Mouse (Mus musculus) urinary bladder, postnatal 4 days (tissue): ENCODE measurements around the gene Alkbh5.
"Not testable (repeated sequence)": the region's sequence is repeated elsewhere in the genome, so short reads cannot be mapped to it uniquely, and the experiment has no call there.

Experiments used
- DNase-seq, 2 experiments: peaks; one replicate each; pipeline ENCODE4 v3.0.0; 2021 to 2022; ENCODE audit warnings: low spot score in 2 of 2

Alkbh5 gene

GRCm38 (mm10) chr11:60541831-60542230 lies 5.7 kb downstream of the Alkbh5 start:
- no peak for DNase-seq

DNA sequence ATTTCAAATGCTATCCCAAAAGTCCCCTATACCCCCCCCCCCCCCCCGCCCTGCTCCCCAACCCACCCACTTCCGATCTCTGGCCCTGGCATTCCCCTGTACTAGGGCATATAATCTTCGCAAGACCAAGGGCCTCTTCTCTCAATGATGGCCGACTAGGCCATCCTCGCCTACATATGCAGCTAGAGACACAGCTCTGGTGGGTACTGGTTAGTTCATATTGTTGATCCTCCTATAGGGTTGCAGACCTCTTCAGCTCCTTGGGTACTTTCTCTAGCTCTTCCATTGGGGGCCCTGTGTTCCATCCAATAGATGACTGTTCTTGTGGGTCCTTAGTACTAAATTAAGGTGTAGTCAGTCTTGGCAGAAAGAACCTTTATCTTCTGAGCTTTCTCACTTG lies 7.0 kb downstream of the Alkbh5 start:
- not testable (repeated sequence) for DNase-seq

DNA sequence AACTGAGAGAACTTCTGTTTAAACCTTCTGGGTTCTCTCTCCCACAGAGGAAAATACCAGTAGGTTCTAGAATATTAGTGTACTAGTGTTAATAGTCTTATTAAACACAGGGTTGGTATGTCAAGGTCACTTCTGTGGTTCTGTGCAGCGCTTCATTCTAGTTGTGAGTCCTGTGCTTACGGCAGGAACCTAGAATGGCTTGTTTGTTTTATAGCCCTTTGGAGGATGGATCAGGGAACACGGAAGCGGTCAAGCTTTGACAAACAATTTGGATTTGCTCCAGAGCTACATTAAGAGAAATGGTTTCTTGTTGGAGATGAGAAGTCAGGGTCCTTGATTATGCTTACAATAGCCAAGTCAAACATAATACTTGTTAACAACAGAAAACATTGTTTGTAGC lies 9.3 kb downstream of the Alkbh5 start:
- no peak for DNase-seq

DNA sequence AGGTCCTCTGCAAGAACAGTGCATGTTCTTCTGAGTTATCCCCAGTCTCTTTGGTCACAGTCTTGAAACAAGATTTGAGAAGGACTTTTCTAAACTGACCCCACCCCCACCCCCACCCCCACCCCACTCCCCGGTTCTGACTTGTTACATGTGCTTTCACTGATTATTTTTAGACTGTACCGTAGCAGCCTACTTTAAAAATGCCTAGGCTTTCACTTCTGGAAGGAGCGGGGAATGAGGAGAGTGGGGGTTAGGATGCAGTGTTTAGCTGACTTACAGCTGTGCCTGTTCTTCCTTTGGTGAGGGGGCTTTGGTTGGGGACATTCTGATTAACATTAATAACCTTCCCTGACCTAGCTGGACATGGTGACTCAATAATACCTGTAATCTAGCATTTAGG lies 11.9 kb downstream of the Alkbh5 start:
- no peak for DNase-seq

DNA sequence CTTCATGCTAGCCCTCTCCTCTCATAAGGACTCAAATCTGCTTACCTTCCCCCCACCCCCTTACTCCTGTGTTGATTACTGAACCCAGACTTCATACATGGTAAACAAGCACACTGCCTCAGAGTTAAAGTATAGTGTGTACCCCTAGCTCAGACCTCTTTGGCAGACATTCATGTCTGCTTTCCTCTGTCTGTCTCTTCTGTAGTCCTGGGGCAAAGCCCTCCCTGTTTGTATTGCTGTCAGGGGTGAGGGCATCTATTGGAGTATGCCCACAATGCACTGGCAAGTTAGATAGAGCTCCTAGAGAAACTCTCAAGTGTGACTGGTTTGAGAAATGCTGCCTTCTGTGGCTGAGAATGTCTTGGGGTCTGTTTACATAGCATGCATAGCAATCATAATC lies 16.9 kb downstream of the Alkbh5 start:
- no peak for DNase-seq

GRCm38 (mm10) chr11:60557675-60558074 lies 21.5 kb downstream of the Alkbh5 start:
- no peak for DNase-seq

DNA sequence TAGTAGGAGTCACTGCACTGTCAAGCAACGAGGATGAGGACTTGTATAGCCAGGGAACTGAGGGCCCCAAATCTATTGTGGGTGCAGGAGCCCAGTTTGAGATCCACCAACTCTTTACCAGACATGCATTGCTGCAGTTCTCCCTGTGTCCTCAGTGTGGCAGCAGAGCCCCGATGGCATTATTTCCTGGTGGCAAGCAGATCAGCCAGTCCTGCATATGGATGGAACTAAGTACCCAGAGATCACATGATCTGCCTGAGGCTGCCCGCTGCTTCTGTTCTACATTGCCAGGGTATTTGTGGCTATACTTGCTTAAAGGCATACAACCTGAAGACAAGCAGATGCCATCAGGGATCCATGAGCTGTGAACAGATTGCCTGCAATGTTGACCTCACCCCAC lies 23.2 kb downstream of the Alkbh5 start:
- DNase-seq, result peak; percentile 36 to 67

DNA sequence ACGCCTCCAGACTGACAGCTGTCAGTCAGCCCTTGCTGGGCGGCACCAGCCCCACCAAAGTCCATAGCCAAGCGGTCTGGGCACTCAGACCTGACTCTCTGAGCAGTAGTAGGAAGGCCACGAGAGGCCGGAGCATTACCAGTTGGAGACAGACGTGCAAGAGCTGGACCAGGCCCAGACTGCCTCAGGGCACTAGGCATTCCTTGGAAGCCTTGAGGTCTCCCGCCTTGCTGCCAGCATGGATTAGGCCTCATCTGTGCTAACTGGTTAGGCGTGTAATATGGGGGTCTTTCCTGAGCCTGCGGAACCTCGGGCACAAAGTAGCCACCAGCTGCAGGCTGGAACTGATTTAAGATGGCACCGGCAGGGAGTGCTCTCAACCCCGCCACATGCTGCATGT lies 37.8 kb downstream of the Alkbh5 start:
- DNase-seq, result not testable (repeated sequence)
